Mouse (Mus musculus): ENCODE data around the gene Olfr206.

DNA sequence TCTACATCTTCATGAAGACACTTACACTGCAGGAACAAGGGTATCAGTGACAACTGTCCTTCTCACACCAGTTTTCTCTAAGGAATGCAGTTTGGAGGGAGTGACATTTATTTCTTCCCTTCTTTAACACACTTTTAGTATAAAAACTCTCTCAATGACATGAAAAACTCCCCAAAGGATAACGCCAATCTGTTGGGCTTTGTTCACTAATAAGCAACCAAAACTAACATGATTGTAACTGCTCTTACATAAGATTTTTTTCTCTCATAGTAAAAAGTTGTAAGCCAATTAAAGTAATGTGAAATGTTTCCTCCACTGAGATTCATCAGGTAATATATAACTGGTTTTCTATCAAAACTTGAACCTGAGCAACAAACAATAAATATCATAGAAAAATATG, at the start of gene Olfr206:
- no peak for TF ChIP-seq CTCF (IDR thresholded peaks at IDR 0.05; ENCODE audit: low read depth, low read length)
- no peak for TF ChIP-seq POLR2A (IDR thresholded peaks at IDR 0.05; ENCODE audit: insufficient read depth, low read length)
- no peak for TF ChIP-seq EP300 (IDR thresholded peaks at IDR 0.05; ENCODE audit: insufficient read depth, low read depth, low read length)

Data from ES-Bruce4 (cell line).